Mouse (Mus musculus): ENCODE data around the gene Rab30.
A peak's percentile ranks its signal among the peaks of the same experiment; 100 is the strongest.

Rab30 gene

DNA sequence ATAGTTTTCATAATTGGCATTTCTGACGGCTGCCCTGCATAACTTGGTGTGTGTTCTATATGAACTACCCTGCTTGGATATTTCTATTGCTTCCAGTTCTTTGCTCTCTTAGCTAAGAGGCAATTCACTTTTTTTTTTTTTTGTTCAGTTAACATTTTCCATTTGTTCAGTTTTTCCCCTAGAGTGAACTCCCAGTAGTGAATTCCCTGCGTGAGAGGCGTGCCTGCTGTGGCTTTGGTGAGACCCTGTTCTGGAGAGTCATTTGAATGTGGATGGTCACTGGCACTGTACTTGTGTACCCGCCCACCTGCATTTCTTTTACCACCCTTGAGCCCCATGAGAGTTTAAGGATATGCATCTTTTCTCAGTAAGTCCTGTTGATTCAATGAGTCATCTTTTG is 60.8 kb downstream of the Rab30 start:
- no peak for DNase-seq

- DNase-seq: no peak
Observed at GRCm38 (mm10) chr7:92803191-92803590, 61.8 kb downstream of the Rab30 start.

DNA sequence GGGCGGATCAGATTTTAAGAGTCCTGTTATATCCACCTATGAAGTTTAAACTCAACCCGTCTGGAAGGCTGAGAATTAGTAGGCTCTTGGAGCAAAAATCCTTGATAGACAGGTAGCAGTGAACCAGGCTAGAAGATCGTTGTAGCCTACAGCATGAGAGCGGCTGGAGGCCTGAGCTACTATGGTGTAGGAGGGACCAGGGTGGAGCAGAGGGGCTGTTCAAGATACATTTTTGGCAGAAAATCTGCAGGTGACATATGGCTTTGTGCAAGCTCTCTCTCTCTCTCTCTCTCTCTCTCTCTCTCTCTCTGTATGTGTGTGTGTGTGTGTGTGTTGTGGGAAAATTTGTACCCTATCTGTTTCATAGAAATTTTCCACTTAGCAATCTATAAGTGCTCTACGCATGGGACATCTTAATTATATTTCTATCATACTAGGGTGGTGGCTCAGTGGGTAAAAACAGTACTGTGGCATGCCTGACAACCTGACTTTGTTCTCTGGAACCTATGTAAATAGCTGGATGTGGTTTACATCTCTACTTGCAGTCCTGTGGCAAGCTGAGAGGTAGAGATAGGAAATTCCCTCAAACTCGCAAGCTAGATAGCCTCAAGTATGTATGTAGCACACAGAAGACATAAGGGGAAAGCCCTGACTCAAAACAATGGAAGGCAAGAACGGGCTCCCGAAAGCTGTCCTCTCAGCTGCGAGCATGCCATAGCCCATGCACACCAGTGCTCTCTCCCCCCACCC is 63.7 kb downstream of the Rab30 start:
- DNase-seq: no peak

DNA sequence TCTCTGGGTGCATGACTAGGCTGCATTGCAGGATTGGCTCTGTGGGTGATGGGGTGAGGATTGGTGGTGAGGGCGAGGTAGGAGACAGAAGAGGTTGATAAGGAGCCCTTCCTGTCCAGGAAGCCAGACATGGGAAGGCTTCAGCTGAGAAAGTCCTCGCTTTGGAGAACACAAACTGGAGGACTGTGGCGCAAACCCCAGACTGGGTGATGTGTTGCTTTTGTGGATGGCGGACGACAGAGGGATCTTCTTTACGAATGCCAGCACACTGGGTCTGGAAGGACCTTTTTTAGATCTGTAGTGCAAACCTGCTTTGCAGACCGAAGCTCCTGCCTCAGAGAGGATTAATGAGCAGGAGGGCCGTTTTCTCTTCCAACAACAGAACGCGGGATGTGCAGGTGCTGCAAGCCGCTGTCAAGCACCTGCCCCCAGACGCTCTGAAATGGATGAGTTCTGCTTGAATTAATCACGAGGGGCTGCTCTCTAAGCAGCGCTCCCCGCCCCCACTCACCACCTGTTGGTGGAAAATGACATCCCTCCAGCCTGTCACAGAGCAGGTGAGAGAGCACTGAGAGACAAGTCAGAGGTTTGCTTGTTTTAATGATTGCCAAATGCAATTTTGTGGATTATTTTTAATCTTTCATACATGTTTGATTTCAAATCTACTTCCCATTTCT is 65.2 kb downstream of the Rab30 start:
- DNase-seq: no peak

- no peak for DNase-seq
Observed at GRCm38 (mm10) chr7:92807482-92807881, 66.1 kb downstream of the Rab30 start.

GRCm38 (mm10) chr7:92811667-92812279 is 70.4 kb downstream of the Rab30 start:
- DNase-seq: no peak

DNA sequence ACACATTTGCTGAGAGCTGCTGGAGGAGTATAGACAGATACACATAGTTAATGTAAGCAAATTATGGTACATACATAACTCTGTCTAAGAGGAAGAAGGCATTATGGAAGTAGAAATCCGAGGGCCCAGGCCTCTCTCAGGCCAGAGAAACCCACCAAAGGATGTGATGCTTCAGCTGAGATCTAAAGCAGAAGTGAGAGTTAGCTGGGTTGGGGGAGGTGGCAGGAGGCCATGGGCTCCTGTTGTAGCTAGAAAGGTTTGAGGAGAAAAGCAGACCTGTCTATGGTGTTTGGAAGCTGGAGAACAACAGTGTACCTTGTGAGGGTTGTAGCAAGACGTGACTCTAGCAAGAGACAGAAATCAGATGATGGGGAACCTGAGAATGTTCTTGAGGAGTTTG is 75.8 kb downstream of the Rab30 start:
- DNase-seq: no peak

GRCm38 (mm10) chr7:92817886-92818285 is 76.5 kb downstream of the Rab30 start:
- DNase-seq: no peak

DNA sequence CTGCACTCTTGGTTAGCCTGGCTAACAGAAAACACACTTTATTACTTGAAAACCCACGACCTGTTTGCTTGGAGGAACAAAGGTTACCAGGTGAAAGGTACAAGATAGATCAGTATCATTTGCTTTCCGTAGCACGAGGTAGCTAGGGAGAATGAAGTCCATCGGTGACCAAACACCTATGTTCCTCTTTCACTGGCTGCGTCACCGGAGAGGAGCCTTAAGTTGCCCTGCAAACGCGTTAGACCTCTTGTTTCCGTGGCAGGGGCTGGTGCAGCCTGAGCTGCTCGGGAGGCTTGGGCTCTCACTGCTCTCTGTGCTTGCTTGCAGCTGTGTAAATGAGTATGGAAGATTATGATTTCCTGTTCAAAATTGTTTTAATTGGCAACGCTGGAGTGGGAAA is 78.3 kb downstream of the Rab30 start:
- no peak for DNase-seq

GRCm38 (mm10) chr7:92820410-92820809 is 79.0 kb downstream of the Rab30 start:
- no peak for DNase-seq

DNA sequence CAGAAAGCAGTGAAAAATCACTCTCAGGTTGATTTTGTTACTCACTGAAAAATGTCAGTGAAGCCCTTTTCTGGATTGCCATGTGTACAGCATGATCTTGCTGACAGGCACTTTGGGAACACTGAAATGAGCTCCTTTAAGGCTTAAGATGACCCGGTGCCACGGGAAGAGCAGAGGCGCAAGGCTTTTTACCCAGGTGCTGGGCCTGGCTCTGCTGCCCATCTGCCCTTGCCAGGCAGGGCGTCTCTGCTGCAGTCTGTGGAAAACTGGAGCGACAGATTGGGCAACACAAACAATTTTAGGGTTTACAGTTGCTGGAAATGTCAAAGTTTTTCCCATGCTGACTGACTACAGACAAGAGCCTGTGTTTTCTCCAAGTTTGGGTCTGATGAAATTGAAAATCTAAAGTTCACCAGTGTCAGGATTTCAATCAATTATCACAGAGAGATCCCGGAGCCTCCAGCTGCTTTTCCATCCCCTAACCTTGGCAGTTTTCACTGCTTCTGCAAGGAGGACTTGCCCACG is 79.6 kb downstream of the Rab30 start:
- DNase-seq: no peak

DNA sequence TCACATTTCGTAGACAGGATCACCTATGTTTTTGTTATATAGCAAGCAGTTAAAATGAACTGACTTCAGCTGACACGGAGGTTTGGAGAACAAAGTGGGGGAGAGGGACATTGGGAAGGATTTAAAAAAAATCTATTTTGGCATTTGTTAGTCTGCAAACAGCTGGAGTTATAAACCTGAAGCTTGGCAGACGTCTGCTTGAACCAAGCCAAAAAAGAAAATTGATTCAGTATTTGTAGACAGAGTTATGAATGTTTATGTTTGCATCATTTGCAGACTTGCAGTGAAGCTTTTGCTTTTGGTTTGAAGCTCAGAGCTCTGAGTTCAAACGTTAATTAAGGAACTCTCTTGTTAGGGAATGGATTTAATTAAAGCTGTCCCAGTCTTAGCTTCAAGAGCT is 80.5 kb downstream of the Rab30 start:
- DNase-seq: no peak

DNA sequence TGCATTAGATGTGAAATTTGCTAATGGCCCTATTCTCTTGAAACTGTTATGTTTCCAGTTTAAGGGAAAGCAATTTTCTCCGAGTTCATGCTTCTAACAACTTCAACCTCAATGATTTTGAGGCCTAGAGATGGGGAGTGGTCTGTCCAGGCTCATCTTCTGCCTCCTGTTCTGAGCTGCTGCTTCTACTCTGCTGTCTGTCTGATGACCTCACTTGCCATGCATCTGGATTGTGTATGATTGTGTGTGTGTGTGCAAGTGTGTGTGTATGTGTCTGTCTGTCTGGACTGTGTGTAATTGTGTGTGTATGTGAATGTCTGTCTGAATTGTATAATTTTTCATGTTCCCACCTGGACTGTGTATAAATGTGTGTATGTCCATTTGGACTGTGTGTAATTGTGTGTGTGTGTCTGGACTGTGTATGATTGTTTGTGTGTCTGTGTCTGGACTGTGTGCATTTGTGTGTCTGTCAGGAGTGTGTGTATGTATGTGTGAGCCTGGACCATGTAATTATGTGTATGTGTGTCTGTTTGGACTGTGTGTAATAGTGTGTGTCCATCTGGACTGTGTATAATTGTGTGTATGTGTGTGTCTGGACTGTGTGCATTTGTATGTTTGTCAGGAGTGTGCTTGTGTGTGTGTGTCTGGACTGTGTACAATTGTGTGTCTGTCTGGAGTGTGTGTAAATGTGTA is 81.2 kb downstream of the Rab30 start:
- no peak for DNase-seq

DNA sequence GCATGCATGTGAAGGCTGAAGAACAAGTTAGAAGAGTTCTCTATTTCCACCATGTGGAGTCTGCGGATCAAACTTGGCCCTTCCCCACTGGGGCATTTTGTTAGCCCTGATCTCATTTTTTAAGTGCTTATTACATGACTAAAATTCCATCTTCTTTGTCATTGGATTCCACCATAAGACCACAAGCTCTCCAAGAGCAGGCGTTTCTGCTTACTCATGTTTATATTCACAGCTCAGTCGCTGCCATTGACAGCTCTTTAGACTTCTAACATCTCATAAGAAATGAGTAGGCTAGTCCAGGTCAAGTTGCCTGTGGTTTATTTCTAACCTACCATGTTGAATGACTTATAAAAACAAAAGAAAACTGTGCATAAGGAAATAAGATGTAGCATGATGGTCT is 84.8 kb downstream of the Rab30 start:
- DNase-seq: no peak

DNA sequence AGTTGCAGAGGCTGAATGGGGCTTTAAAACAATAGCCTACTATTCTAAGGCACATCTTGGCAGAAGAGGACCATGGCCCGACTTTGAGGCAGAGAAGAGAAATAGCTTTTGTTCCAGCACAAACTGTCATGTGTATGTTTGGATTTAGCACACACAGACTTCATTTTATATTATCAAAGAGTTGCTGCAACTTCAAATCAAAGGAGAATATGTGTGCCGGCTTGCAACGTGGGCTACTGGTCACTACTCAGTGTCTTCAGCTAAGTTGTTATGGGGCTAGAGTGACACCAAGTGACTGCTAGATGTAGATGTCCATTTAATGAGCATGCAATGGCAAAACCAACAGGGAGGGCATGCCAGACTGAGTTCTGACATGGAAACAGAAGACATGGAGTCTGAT is 86.6 kb downstream of the Rab30 start:
- DNase-seq: peak; percentile 17

DNA sequence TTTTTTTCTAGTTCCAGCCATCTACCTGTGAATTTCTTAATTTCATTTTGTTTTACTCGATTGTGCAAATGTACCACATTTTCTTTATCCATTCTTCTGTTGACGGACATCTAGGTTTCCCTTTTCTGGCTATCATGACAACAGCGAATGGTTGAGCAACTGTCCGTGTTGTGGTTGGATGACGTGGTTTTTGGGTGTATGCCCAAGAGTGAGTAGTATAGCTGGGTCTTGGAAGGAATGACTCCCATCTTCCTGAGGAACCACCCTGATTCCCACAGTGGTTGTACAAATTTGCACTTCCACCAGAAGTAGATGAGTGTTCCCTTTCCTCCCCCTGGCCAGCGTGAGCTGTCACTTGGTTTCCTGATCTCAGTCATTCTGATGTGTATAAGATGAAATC is 91.0 kb downstream of the Rab30 start:
- DNase-seq: no peak

DNA sequence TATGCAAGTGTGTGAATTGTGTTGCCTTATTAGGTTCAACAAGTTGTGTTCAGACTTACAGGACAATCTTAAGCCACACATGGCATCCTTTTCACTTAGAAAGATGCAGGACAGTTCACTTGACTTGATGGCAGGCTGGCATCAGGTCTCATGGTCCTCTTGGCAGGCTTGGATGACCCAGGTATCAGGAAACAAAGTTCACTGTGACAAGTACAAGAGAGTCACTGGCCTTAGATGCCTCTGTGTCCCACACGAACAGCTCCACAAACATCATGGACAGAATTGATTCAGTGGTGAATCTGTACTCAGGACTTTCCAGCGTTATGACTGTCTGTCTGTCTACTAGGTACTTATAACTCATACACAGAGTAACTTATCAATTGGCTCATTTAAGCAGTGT is 93.0 kb downstream of the Rab30 start:
- no peak for DNase-seq

GRCm38 (mm10) chr7:92836447-92836846 is 95.0 kb downstream of the Rab30 start:
- DNase-seq: no peak

GRCm38 (mm10) chr7:92837226-92837625 is 95.8 kb downstream of the Rab30 start:
- no peak for DNase-seq

GRCm38 (mm10) chr7:92837907-92838306 is 96.5 kb downstream of the Rab30 start:
- no peak for DNase-seq

- no peak for DNase-seq
Observed at GRCm38 (mm10) chr7:92842254-92842653, 100.9 kb downstream of the Rab30 start.

- DNase-seq: no peak
Observed at GRCm38 (mm10) chr7:92848246-92848645, 106.8 kb downstream of the Rab30 start.

- peak; percentile 16 for DNase-seq
Observed at GRCm38 (mm10) chr7:92866526-92866925, 125.1 kb downstream of the Rab30 start.

Measured in lung, postnatal 14 days (tissue).